Mouse (Mus musculus): ENCODE measurements around the gene Pm20d1.

The Pm20d1 gene

DNA sequence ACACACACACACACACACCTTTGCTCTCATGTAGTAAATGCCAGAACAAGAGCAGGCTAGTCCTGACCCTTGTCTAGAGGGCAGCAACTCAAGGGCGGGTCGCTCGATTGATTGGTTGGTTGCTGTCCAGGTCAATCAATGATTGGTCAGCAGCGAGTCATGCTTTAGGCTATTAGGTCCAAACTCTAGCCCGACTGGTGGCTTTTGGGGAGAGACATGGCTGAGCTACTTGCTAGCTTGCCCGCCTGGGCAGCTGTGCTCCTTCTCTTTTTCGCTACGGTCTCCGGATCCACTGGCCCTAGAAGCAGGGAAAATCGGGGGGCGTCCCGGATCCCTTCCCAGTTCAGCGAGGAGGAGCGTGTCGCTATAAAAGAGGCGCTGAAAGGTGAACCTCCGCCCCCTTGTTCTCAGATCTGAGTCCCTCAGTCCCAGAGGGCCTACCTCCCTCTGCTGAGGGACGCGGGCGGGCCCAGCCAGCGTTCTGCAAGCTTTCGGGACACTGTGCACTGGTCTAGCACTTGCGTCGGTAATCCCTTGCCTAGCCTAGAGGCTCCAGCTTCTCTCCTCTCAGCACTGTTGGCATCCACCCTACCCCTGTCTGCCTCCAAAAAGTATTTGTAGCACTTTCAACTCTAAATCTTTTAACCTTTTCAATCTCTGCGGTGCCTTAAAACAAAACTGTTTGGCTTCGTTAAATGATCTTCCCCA lies at the start of gene Pm20d1:
TSS of gene Pm20d1 (plus strand) at position 180 of the 708 bp plus-strand sequence.
- peak; percentile 77 for DNase-seq (ENCODE audit: low spot score)

DNA sequence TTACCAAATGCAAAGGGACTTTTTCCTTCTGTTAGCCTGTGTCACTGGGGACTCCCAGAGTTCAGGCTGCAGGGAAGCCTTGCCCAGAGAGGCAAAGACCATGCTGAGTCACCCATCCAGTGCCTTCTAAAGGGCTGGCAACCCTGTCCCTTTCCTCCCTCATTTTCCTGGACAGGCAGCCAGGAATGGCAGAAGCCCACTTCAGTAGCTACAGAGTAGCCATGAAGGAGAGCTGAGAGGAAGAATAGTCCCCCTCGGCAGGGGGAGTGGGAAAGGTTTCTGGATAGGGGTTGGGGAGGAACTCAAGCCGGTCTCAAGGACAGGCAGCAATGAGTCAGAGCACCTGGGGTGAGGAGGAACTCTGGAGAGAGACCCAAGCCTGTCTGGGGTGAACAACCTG lies 49.4 kb upstream of the Pm20d1 start:
- DNase-seq (ENCODE audit: low spot score): no peak

DNA sequence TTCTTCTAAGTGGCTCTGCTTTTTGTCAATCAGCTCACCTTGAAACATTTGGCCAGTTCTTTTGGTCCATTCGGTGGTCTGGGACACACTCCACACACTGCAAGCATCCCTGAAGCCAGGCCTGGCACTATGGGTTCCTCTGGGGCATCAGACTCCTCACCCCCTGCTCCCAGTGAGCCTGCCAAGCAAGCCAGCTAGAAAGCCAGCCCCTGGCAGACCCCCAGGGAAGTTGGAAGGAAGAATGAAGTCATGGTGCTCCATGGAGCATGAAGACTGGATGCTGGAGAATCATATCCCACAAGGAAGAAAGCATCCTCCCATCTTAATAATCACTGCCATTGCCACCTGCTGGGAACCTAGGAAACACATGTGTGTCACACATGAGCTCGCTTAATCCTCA lies 48.5 kb upstream of the Pm20d1 start:
- DNase-seq (ENCODE audit: low spot score): no peak

DNA sequence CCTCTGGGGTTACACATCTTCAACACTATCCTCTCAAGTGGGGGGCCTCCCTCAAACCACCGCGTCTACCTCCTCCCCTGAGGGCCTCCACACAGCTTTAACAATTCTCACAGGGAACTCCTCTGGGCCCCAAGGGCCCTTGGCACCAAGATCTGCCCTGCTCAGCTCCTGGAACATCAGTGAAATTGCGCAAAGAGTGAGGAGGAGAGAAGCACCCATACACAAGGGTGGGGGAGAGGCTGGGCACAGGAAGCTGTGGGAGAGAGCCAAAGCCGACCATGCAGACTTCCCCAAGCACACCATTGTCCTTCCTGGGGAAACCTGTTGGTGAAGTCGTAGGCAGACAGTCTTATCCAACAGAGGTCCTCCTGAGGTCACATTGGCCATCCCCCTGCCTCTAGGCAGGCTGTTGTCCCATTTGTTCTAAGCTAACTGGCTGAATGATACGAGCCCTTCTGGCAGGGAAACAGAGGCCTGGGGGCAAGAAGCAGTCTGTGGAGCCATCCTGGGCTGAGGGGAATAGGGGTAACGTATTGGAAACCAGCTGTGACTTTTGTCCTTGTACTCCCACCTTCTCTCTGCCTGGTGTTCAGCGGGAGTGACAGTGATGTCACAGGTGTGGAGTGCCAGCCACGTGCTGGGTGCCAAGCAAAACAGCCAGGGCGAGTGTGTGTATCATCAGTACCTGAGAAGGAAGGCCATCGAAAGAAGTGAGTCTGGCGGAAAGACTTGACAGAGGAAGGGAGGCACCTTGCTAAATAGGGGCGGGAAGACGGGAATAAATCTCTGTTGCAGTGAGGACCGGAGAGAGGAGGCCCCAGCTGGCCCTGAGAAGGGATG lies 47.3 kb upstream of the Pm20d1 start:
- no peak for DNase-seq (ENCODE audit: low spot score)

DNA sequence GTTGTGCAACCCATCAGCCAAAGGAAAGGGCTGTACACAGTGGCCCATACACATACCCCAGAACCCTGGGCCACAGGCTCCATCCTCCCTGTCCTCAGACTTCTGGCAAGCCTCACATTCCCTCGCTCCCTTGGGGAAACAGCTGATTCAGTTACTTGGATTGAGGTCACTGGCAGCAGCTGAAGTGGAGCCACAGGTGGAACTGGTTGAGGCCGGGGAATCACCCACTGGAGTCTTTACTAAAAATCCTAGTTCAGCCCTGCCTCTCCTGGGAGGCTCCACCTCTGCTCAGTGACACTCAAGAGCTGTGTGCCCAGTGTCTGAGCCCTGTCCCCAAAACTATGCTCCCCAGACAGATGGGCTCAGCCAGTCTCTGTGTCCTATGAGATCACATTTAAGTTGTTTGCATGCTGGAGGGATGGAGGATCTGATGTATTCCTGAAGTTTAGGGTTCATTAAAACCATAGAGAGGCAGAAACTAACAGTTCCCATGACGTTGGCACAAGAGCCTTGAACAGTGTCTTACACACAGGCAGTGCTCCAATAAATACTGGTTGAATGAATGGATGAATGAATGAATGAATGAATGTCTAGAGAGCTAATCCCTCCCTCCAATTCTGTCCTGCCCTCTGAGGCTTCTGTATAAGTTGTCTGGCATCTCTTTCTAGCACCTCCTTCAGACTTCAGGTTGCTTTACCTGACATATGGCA lies 45.8 kb upstream of the Pm20d1 start:
- no peak for DNase-seq (ENCODE audit: low spot score)

DNA sequence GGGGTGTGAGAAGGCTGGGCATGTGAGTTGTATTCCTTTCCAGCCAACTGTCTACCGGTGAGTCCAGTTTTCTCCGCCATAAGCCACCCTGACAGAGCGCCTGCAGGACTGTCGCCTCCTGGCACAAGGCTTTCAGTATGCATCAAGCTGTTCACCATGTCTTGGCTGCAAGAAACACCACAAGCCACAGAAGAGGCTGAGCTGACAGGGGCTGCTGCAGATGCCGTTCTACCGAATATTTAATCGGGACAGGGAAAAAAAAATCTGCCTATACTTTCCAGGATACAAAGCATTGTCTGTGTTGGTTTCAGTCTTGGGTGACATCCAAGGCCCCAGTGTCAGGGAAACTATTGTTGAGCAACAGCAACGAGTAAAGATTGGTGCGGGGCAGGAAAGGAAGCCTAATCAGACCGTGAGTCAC lies 45.3 kb upstream of the Pm20d1 start:
- no peak for DNase-seq (ENCODE audit: low spot score)

DNA sequence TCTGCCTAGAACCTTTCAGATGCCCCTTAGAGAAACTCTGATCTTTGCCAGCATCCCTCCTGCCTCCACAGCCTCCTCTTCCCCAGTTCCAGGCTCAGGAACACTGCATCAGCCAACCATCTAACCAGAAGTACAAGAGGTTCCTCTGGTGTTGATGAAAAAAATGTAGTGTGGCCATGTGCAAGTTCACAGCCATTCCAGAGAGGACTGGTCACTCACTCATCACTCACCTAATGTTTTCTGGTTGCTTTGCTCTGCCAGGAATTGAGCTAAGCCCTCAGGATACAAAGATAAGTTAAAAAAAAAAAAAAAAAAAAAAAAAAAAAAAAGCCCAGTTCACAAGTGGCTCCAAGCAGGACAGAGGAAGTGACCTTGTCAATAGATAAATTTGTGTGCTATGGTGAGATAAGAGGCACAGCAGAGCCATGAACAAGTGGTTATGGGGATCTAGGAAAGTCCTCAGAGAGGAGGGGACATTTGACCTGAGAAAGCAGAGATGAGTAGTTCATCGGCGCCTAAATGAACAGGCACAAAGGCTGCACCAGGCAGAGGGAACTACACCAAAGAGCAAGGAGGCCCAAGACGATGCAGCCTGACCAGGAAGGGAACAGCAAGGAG lies 42.9 kb upstream of the Pm20d1 start:
- DNase-seq (ENCODE audit: low spot score): no peak

DNA sequence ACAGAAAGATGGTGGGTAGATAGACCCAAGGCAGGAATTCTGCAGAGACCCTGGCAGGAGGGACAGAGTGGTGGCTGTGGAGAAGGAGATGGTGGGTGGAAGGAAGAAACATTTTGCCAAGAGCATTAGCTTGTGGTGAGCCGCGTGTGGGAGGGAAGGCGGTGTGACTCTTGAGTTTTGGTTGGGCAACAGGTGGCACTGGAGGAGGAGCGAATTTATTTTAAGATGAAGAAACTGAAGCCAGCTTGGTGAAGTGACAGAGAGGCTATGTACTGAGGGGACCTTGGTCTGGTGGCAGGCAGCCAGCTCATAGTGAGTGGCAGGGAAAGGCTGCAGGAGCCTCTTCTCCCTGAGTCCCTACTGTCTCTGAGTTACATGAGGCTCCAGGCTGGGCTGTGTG lies 42.3 kb upstream of the Pm20d1 start:
- DNase-seq (ENCODE audit: low spot score): no peak

DNA sequence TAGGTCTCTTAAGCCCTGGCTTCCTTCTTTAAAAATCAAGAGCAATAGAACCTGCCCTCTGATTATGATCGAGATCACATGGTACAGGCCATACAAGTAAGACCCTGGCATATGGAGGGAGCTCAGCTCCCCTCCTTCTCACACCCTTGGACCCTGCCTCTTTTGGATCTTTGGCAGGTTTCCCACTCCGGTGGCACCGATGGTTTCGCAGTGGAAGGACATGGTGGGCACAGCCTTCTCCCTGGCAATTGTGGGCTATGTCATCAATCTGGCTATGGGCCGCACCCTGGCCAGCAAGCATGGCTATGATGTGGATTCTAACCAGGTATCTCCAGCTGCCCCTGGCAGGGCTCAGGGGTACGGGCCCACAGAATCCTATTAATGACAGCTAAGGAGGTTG lies 40.0 kb upstream of the Pm20d1 start:
- DNase-seq (ENCODE audit: low spot score): no peak

DNA sequence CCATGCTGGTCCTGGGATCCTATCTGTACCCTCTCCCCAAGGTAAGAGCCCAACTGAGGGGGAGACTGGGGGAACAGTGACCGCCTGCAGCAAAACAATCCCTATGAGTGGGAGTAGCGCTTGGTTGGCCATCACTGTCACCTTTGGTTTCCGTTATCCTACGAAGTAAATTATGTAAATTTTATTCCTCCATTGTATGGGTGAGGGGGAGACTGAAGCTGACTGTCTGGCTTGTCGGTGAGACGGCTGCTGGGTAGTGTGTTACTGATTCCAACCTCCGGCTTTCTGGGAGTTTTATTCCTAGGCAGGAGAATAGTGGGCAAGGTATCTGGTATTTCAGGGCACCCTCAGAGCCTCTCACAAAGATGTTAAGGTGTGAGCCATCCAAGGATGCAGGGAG lies 38.4 kb upstream of the Pm20d1 start:
- DNase-seq (ENCODE audit: low spot score): no peak

DNA sequence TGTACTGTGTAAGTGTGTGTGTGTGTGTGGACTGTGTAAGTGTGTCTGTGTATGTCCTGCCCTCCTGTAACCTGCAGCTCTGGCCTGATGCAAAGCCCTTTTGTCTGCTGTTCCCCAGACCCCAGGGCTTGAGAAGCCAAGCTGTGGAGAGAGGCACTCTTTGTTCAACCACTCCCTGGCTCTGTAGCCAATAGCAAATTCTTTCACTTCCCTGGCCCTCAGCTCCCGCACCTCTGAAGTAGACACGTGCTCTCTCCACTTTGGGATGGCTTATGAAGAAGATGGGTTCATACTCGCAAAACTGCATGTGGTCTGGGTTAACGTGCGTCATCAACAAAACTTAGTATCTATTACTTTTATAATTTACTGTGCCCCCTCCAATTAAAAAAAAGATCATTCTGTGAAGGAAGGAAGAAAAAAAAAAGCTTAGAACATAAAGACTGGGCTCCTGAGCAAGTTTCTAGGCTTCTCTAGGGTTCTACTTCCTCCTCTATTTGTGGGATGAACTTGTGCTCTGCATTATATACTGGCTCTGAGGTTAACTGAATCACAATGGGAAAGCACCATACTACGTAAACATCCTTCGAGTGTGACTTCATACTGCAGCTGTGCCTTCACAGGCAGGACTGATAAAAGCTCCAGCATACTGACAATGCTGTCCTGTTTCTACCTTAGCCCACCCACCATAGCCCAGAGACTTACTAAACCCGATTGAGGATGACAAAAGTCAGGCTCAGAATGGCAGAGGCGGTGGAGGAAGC lies 37.3 kb upstream of the Pm20d1 start:
- DNase-seq (ENCODE audit: low spot score): no peak

DNA sequence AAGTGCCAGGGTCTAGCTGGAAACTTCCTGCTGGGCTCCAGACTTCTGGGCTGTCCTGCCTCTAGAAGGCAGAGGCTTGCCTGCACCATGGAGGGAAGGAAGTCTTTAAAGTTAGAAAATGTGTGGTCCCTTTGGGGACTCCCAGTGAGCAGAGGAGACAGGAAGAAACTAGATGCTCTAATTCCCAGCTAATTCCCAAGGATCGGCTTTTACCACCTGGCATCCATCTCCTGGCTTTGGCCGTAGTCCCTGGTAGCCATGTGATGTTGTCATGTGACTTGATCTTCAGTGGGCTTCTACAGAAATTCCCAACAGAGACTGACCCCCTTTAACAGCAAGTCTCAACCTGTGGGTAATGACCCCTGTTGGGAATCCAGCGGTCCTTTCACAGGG lies 36.8 kb upstream of the Pm20d1 start:
- DNase-seq (ENCODE audit: low spot score): no peak

DNA sequence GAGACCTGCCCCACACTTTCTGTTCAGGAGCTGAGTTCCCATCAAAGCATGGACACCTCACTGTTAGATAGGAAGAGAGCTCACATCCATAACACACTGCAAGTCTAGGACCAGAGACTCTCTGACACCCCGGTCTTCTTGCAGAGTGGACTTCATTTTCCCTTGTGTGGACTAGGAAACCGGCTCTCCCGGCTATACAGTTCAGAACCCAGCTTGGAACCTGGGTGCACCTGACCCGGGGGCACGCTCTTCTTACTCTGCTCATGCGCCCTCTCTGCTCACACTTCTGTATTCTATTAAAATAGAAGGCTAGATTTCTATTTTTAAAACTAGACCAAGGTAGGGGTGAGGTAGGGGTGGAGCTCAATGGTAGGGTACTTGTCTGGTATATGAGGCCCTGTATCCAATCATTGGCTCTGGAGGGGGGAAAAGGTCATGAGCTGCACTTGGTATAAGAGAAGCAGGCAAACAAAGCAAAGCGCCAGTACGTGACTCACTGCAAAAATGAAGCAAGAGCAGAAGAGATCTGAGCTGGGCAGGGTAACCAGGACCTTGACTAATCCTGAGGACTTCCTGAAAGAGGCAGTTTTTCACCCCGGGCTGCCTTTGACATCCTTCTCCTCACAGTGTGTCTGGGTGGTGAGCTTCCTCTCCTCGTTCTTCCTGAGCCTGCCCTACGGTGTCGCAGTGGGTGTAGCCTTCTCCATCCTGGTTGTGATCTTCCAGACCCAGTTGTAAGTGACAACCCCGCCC lies 35.9 kb upstream of the Pm20d1 start:
- DNase-seq (ENCODE audit: low spot score): no peak

DNA sequence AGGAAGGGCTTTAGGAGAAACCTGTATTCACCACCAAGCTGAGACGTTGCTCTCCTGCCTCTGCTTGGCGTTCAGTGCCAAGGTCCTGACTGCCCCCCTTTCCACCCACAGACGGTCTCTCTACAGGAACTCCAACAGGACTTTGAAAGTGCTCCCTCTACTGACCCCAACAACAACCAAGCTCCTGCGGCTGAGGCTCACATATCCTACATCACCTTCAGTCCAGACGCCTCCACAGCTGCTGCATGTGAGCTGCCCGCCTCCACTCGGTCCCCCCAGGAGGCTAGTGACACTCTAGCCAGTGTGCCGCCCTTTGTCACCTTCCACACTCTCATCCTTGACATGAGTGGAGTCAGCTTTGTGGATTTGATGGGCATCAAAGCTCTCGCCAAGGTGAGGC lies 33.5 kb upstream of the Pm20d1 start:
- no peak for DNase-seq (ENCODE audit: low spot score)

DNA sequence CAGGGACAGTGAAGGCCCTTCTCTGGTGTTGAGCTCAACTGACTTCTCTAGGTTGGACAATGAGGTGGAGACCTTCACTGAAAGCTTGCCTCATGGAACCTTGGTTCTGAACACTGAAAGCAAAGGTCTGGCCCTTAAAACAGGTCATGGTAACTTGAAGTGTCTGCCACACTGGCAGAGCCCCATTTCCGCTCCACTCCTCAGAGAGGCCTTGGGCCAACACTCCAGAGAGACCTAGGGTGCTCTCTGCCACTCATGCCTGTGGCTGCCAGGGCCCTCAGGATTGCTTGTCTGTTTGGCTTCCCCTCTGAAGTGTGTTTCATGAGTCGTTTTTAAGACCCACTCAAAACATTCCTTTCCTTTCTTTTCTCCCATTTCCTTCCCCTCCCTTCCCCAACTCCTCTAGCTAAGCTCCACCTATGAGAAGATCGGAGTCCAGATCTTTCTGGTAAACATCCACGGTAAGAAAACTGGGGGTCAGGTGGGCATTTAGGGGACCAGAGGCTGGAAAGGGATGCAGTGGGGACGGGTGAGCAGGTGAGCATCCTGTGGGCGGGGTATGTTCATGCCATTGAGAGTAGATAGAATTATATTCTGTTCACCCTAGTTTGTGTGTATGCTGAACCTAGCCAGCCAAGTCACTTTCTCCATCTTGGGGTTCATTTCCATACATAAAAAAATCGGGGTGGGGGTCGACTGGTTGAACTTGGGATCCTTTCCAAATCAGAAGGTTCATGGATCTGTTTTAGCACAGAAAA lies 32.4 kb upstream of the Pm20d1 start:
- DNase-seq (ENCODE audit: low spot score): no peak

DNA sequence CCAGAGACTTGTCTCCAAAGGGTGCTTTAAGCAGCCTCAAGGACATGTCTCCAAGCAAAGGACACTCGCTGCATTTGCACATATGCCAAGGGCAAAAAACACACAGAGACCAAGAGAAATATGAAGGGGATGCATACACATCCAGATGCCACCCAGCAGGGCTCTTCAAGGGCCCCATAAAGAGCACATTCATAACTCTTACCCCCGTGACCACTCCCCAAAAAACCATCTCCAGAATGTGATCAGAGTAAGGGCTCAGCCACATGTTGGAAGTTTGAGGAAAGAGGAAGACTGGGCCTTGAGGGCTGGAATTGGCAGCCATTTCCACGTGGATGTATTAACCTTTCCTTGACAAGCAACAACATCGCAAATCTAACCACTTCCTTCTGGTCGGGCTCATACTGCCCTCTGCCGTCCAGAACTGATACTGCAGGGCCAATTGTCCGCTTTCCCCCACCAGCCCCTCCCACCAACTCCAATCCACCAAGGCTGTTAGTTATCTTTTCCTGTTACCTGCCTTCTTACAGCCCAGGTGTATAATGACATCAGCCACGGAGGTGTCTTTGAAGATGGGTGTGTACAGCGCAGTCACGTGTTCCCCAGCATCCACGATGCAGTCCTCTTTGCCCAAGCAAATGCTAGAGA lies 31.7 kb upstream of the Pm20d1 start:
- DNase-seq (ENCODE audit: low spot score): peak; percentile 88

DNA sequence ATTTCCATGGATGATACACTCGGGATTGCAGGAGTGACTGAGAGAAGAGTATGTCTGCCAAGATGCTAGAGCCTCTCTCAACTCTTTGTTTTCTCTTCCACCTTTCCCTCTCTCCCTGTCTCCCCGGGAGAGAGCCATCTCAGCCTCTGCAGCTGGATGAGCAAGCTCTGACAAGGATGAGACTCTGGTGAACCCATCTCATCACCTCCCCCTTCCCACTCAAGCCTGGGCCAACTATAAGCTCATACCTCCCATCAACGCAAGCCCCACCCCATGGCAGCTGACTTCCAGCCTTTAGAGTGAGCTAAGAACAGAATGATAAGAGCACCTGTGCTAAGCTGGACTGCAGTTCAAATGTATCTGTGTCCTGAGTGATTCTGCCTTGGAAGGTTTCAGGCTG lies 27.9 kb upstream of the Pm20d1 start:
- no peak for DNase-seq (ENCODE audit: low spot score)

DNA sequence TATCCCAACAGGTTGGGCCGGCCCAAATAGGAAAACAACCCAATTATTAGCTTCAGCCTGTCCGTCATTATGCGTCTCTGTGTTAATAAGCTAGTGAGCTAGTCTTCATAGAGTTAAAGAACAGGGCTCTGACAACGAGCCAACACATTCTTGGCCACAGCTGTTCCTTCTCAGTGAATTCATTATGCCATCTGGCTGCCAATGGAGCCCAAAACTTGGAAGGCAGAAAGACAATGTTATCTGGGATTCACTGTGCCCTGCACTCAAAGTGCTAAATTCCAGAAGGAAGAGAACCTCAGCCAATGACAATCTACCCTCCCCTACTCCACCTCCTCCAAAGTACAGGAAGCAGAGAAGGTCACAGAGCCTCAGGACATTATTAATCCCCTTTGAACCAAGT lies 26.5 kb upstream of the Pm20d1 start:
- no peak for DNase-seq (ENCODE audit: low spot score)

DNA sequence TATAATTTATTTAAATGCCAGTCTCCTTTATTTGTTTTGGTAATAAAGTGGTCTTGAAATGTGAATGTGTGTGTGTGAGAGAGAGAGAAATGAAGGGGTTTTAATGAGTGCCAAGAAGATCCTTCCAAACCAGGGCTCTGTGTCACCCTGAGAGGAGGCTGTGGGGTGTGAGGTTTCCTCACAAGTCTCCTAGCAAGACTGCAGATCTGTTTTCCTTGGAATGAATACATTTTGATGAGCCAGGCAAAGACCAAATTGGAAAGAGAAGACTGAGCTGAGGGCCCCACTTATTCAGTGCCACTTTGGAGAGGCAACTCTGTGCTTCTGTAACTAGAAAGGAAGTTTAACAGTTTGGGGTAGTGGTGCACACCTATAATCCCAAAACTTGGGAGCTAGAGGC lies 25.7 kb upstream of the Pm20d1 start:
- no peak for DNase-seq (ENCODE audit: low spot score)

DNA sequence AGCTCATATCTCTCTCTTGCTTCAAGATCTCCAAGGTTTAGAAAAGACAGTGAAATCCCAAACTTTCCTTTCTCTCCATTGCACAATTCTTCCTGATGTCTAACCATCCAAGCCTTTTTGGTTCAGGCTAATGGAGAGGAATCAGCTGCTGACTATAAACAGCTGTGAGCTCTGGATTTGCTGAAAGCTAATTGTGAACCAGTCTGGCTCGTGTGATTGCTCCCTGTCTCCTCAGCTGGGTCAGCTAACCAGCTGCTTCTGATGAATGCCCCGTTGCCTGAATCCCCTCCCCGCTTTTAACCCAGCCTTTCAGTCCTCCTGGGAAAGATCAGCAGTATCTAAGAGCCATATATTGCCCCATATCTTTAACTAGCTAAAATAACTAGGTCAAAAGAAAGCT lies 2.6 kb upstream of the Pm20d1 start:
- peak; percentile 34 for DNase-seq (ENCODE audit: low spot score)
